Mouse (Mus musculus): ENCODE data around the gene Ldlrad1. TPM values are rescaled to one million over a fixed set of nuclear protein-coding genes. Genes with fewer than 3 reads are reported as not detected.
A peak's percentile ranks its signal among the peaks of the same experiment; 100 is the strongest.

The Ldlrad1 gene
- total RNA-seq, 2 experiments from 2014 or later = 0.33 TPM; not detected in 1

GRCm38 (mm10) chr4:107203001-107203400, 6.0 kb upstream of the Ldlrad1 start:
- DNase-seq (ENCODE audit: low spot score in 2 of 2) = no peak
- intact Hi-C loops (cut with DNase I) = no loop called here

GRCm38 (mm10) chr4:107207016-107207415, 2.0 kb upstream of the Ldlrad1 start:
- intact Hi-C loops (cut with DNase I) = no loop called here
- no peak for DNase-seq (ENCODE audit: low spot score in 2 of 2)

DNA sequence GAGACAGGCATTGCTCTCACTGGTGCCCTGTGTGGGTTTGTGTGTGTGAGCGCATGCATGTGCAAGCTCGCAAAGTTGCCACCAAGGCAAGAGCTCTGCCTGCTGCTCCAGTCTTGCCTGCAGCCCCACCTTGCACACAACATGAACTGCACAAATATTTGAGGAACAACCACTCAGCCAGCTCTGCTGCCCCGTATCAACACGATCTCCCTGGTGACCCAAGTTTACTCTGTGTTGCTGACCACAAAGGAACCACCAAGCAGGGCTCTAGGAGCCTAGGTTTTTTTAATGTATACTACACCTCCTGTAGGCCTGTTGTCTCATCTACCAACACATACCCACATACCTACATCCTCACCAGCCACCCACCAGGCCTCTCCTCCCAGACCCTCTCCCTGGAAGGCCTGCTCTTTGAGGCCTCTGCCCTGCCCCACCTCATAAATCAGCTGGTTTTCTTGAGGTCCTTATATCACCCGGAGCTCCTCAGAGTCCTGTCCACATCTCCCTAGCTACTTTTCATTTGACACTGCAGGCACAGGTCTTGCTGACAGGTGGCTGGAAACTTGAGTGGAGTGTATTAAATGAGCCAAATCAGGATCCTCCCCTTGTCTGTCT, 1.6 kb downstream of the Ldlrad1 start:
- DNase-seq (ENCODE audit: low spot score in 2 of 2) = no peak
- intact Hi-C loops (cut with DNase I) = no loop called here

DNA sequence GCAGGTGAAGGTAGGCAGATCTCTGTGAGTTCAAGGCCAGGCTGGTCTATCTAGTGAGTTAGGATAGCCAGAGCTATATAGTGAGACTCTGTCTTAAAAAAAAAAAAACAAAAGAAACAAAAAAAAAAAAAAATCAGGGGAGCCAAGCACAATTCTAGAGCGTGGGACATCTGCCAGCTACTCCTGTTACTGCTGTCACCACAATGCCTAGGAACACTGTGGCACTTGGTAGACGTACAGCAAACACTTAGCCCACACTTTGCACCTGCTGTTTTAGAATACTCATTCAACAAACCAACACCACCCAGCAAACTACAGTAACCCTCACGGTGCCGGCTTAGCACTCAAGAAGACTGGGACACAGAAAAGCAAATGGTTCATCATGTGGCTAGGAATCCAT, 2.5 kb downstream of the Ldlrad1 start:
- intact Hi-C loops (cut with DNase I) = no loop called here
- peak; percentile 58 to 83 for DNase-seq (ENCODE audit: low spot score in 2 of 2)

DNA sequence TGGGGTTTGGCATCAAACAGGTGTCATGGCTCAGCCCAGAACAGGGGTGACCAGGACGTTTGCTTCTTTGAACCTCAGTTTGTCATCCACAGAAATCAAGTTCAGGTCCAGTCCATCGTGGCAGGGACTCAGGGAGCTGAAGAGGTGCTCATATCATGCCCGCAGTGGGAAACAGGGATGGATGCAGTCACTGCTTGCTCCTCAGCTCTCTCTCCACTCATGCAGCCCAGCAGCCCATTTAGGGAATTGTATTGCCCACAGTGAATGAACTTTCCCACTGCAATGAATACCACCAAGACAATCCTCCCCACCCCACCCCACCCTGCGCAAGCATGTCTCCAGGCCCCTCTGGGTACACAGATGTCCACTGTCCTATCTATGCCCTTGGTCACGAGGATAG, 3.0 kb downstream of the Ldlrad1 start:
- no peak for DNase-seq (ENCODE audit: low spot score in 2 of 2)
- intact Hi-C loops (cut with DNase I) = no loop called here

- intact Hi-C loops (cut with DNase I) = no loop called here
- no peak for DNase-seq (ENCODE audit: low spot score in 2 of 2)
Measured at GRCm38 (mm10) chr4:107213279-107214011, 4.5 kb downstream of the Ldlrad1 start.

GRCm38 (mm10) chr4:107217574-107217973, 8.6 kb downstream of the Ldlrad1 start:
- intact Hi-C loops (cut with DNase I) = no loop called here
- no peak for DNase-seq (ENCODE audit: low spot score in 2 of 2)

DNA sequence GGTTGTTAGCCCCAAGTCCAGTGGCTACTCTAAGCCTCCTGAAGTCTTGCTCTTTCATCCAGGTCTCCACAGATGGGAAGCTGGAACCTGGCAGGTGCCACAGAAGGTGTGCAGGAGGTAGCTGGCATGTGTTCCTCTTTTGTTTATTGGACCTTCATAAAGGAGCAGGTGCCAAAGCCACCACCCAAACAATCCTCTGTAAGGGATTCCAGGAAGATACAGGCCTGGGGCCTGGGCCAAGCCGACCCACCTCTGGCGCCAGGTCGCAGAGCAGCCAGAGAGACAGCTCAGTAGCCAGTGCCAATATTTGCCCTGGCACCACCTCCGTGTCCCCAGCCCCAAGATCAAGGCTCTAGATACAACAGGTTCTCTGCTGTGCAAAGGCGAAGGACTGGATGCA, 12.5 kb downstream of the Ldlrad1 start:
- intact Hi-C loops (cut with DNase I) = no loop called here
- no peak for DNase-seq (ENCODE audit: low spot score in 2 of 2)

DNA sequence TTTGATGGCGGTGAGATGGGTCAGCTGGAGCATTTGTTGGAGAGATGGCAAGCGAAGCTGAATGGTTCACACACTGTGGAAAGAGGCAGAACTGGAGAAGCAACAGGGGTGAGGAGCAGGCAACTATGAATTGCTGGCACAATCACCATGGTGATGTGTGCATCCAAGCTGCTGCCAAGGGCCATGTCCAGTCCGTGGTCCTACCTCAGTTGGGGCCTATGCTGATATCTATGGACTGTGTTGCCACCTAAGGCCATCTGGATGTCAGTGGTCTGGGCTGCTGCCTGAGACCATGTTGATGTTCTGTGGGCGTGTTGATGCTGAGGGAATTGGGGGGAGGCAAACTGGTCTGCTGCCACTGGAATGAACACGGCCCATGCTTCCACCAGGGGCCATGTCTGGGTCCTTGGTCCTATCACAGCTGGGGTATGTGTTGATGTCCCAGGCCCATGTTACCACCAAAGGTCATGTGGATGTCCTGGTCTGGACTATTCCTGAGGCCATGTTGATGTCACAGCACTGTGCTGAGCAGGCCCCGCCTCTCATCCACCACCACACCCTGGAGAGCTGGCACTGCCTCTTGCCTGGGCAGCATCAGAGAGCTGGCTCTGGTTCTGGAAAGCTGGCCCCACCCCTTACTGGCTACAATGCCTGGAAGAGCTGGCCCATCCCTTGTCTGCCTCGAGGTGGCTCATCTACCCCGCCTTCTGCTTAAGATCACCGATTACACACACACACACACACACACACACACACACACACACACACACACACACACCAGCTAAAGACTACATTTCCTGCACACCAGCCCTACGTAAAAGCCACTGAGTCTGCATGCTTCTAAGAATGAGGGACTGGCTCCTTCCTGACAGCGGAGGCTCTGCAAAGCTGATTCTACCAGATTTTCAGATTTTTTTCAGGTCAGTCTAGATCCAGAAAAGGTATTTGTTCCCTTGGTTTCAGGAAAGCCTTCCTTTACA, 14.5 kb downstream of the Ldlrad1 start:
- intact Hi-C loops (cut with DNase I) = no loop called here
- DNase-seq (ENCODE audit: low spot score in 2 of 2) = peak in 1 of 2 experiments; percentile 30

GRCm38 (mm10) chr4:107226313-107226712, 17.3 kb downstream of the Ldlrad1 start:
- intact Hi-C loops (cut with DNase I) = no loop called here

DNA sequence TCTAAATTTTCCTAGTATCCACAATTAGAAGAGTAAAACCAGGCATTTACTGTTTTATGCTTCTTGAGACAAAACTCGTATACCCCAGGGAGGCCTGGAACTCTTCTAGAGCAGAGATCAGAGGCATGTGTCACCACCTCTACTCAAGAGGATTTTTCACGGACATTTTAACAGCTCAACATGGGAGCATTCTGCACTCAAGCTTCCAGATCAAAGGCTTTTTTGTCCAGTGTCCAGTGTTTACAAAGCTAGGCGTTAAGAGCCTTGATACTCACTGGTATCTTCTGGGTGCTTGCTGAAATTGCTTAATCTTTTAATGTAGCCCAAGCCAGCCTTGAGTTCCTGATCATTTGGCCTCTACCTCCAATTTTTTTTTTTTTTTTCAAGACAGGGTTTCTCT, 23.2 kb downstream of the Ldlrad1 start:
- intact Hi-C loops (cut with DNase I) = loop anchor here (5.0 kb wide), 1 partner anchor 45 kb away; no protein-coding TSS in a partner anchor
- no peak for DNase-seq (ENCODE audit: low spot score in 2 of 2)

More at GRCm38 (mm10) chr4:107226313-107226712, 17.3 kb downstream of the Ldlrad1 start:
- DNase-seq (ENCODE audit: low spot score in 2 of 2) = no peak

GRCm38 (mm10) chr4:107238253-107238652, 29.3 kb downstream of the Ldlrad1 start:
- no peak for DNase-seq (ENCODE audit: low spot score in 2 of 2)
- intact Hi-C loops (cut with DNase I) = no loop called here

DNA sequence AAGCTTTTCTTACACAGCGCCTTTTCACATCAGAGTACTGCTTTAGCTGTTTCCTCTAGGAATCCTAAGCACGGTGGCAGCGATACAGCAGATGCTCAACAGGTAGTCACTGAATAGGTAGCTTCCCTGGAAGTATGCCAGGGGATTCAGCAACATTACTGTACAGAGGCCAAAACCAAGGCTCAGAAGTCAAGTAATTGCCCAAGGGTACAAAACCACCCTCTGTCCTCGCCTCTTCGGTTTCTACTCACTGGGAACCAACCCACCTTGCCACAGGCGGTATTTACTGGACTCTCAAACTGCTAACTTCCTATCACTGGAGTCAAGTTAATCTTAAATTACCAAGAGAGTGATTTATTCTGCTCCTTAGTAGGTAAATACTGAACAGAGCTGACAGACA, 31.2 kb downstream of the Ldlrad1 start:
- intact Hi-C loops (cut with DNase I) = no loop called here
- DNase-seq (ENCODE audit: low spot score in 2 of 2) = no peak

- intact Hi-C loops (cut with DNase I) = no loop called here
- no peak for DNase-seq (ENCODE audit: low spot score in 2 of 2)
Measured at GRCm38 (mm10) chr4:107243365-107244333, 34.7 kb downstream of the Ldlrad1 start.

GRCm38 (mm10) chr4:107245368-107245767, 36.4 kb downstream of the Ldlrad1 start:
- no peak for DNase-seq (ENCODE audit: low spot score in 2 of 2)
- intact Hi-C loops (cut with DNase I) = no loop called here

DNA sequence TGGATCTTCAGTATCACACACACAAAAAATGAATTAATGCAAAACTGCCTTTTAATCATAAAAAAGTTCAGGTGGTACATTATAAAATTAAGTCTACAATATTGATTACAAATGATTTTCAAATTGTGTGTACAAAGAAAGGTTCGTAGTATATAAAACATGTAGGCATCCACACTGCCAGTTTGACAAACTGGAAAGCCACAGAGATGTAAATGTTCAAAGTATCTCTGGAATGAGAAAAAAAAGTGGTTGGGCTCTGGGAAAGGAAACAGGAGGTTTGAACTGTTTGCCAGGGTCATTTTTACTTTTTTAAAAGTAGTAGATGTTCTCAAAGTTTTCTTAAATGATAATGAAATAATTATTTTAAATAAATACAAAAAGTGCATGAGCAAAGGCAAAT, 37.1 kb downstream of the Ldlrad1 start:
- intact Hi-C loops (cut with DNase I) = no loop called here
- DNase-seq (ENCODE audit: low spot score in 2 of 2) = no peak

DNA sequence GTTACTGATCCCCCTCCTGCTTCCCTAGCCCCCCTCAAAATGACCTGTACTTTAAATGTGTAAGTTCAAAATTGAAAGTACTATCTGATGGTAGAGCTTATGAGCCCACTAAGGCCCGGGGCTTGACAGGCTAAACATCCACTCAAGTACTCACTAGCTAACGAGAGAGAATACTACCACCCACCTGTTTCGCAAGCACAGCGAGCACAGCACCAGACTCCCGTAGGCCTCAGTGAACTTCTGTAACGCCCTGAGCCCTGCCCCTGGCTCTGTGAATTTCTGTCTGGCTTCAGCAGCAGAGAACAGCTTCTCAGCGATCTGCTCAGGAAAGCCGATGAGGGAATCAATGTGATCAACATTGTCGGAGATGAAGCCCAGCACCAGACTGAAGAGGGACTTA, 38.1 kb downstream of the Ldlrad1 start:
- no peak for DNase-seq (ENCODE audit: low spot score in 2 of 2)
- intact Hi-C loops (cut with DNase I) = no loop called here

DNA sequence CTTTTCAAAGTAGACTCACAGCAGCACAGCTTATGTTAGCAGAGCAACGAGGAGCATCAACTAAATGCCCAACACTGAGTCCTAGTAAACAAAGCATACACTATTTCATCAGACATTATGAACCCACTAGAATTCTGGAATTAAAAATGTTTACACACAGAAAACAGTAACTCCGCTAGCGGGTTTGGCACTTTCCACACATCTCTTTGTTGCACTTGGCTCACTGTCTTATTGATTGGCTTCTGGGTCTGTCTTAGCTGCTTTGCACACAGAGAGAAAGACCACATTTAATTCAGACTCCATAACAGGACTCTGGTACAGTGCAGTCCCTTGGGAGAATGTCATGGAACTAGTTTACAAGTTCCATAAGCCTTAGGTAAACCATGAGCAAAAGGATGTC, 39.1 kb downstream of the Ldlrad1 start:
- no peak for DNase-seq (ENCODE audit: low spot score in 2 of 2)
- intact Hi-C loops (cut with DNase I) = no loop called here

DNA sequence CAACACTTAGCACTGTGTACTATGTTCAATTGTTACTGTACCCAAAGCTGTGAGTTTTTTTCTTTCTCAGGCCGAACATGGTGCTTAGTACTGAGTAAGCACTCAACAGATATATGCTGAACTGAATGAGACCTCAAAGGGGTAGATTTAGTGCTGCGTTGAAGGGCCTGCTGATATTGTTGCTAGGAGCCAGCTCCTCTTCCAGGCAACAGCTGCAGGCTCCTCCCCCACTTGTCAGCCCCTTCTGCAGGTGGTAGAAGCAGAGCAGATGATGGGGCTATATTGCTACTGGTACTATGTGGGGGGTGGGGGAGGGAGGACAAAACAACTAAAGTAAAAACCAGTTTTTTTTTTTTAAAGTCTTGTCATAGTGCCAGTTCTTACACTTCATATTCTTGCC, 40.5 kb downstream of the Ldlrad1 start:
- DNase-seq (ENCODE audit: low spot score in 2 of 2) = peak; percentile 22 to 47
- intact Hi-C loops (cut with DNase I) = no loop called here
